Mouse (Mus musculus) myocyte (in vitro differentiated cells): ENCODE measurements around the gene Hspb1. TPM values are rescaled to one million over a fixed set of nuclear protein-coding genes. Genes with fewer than 3 reads are reported as not detected.

Experiments
- H3K27me3 ChIP-seq: one replicate; pipeline ENCODE4 v1.6.1; 2011; ENCODE audit not compliant: control insufficient read depth, insufficient read depth, insufficient read length
- H3K36me3 ChIP-seq: one replicate; pipeline ENCODE4 v1.6.1; 2011; ENCODE audit not compliant: control insufficient read depth, insufficient read depth
- H3K4me2 ChIP-seq: one replicate; pipeline ENCODE4 v1.6.1; 2011; ENCODE audit warnings: low read depth, control low read depth
- H3K4me3 ChIP-seq: one replicate; pipeline ENCODE4 v1.5.1; 2011; ENCODE audit warnings: mild to moderate bottlenecking, control low read depth, moderate library complexity
- H3K79me2 ChIP-seq: one replicate; pipeline ENCODE4 v1.6.1; 2011; ENCODE audit not compliant: control insufficient read depth, insufficient read depth
- H3ac ChIP-seq: one replicate; pipeline ENCODE4 v1.6.1; 2011; ENCODE audit not compliant: control insufficient read depth, insufficient read length
- CEBPB ChIP-seq: IDR thresholded peaks from 2 replicates; pipeline ENCODE4 v1.6.1; 2011; ENCODE audit warnings: mild to moderate bottlenecking, moderate library complexity; ENCODE audit not compliant: poor library complexity, insufficient read depth, severe bottlenecking
- E2F4 ChIP-seq: IDR thresholded peaks from one replicate; pipeline ENCODE4 v1.6.1; 2011; ENCODE audit warnings: mild to moderate bottlenecking, control low read depth, moderate library complexity; ENCODE audit not compliant: insufficient read depth
- MAX ChIP-seq: IDR thresholded peaks from one replicate; pipeline ENCODE4 v1.6.1; 2011; ENCODE audit warnings: low read depth, mild to moderate bottlenecking, control low read depth
- MYOD1 ChIP-seq, 3 experiments: IDR thresholded peaks; one replicate each; pipeline ENCODE4 v1.6.1; 2011; ENCODE audit warnings: control low read depth in 2 of 3, low read depth in 2 of 3, mild to moderate bottlenecking in 2 of 3, moderate library complexity in 1 of 3; ENCODE audit not compliant: insufficient read length in 2 of 3, control insufficient read depth in 1 of 3
- MYOG ChIP-seq, 3 experiments: IDR thresholded peaks; one replicate each; pipeline ENCODE4 v1.6.1; 2011; ENCODE audit warnings: control low read depth in 2 of 3, low read depth in 2 of 3, mild to moderate bottlenecking in 2 of 3; ENCODE audit not compliant: insufficient read length in 2 of 3, control insufficient read depth in 1 of 3, insufficient read depth in 1 of 3
- POLR2A ChIP-seq: IDR thresholded peaks from one replicate; pipeline ENCODE4 v1.6.1; 2011; ENCODE audit warnings: low read depth, mild to moderate bottlenecking, control low read depth, moderate library complexity; ENCODE audit not compliant: insufficient read length
- POLR2AphosphoS2 ChIP-seq: IDR thresholded peaks from one replicate; pipeline ENCODE4 v1.6.1; 2011; ENCODE audit warnings: low read depth, control low read depth; ENCODE audit not compliant: insufficient read length
- REST ChIP-seq: IDR thresholded peaks from one replicate; pipeline ENCODE4 v1.6.1; 2011; ENCODE audit warnings: mild to moderate bottlenecking, control low read depth, moderate library complexity; ENCODE audit not compliant: insufficient read depth, insufficient read length
- SRF ChIP-seq: IDR thresholded peaks from one replicate; pipeline ENCODE4 v1.6.1; 2011; ENCODE audit warnings: low read depth; ENCODE audit not compliant: control insufficient read depth, insufficient read length
- TCF12 ChIP-seq: IDR thresholded peaks from one replicate; pipeline ENCODE4 v1.6.1; 2011; ENCODE audit warnings: mild to moderate bottlenecking, control low read depth; ENCODE audit not compliant: poor library complexity, insufficient read depth, severe bottlenecking
- TCF3 ChIP-seq: IDR thresholded peaks from one replicate; pipeline ENCODE4 v1.6.1; 2011; ENCODE audit warnings: low read depth, control low read depth; ENCODE audit not compliant: insufficient read length
- USF1 ChIP-seq: IDR thresholded peaks from one replicate; pipeline ENCODE4 v1.6.1; 2011; ENCODE audit warnings: low read depth, mild to moderate bottlenecking, control low read depth, moderate library complexity
- polyA plus RNA-seq: library from polyadenylated mRNA; unstranded; fragments of >200 nt; fragmentation: generic; extraction: Trizol; gene quantifications from one replicate; pipeline ENCODE4 v1.2.1, GENCODE M21; 2012; ENCODE audit warnings: missing spikeins

The Hspb1 gene
- polyA plus RNA-seq, 1 experiment = 622 TPM

GRCm38 (mm10) chr5:135917327-135918058 lies 29.8 kb downstream of the Hspb1 start:
- Histone ChIP-seq H3K27me3 (no peaks in the 10 kb centered on the region), H3K36me3 (peaks cover 35% of the 10 kb centered on the region), H3K79me2 (peaks cover 99% of the 10 kb centered on the region), H3ac (no peak overlapping the region), H3K4me3 (no peak overlapping the region), H3K4me2 (no peak overlapping the region)
- TF ChIP-seq MYOG (IDR thresholded peaks at IDR 0.05; ENCODE audit: control insufficient read depth in 1 of 3, insufficient read depth in 1 of 3, insufficient read length in 2 of 3, low read depth in 2 of 3) (peak in 1 of 3 experiments; percentile 53), POLR2A (no peak), POLR2AphosphoS2 (no peak), MYOD1 (IDR thresholded peaks at IDR 0.05; ENCODE audit: control insufficient read depth in 1 of 3, insufficient read length in 2 of 3, low read depth in 2 of 3) (peak in 1 of 3 experiments; percentile 52)

GRCm38 (mm10) chr5:135918059-135918437 lies 30.3 kb downstream of the Hspb1 start:
- peaks cover 38% of the 10 kb centered on the region for H3K36me3 ChIP-seq

GRCm38 (mm10) chr5:135918593-135918992 lies 30.9 kb downstream of the Hspb1 start:
- TF ChIP-seq MYOD1 (IDR thresholded peaks at IDR 0.05; ENCODE audit: control insufficient read depth in 1 of 3, insufficient read length in 2 of 3, low read depth in 2 of 3) (no peak), MAX (no peak), USF1 (no peak), SRF (no peak), E2F4 (no peak), POLR2AphosphoS2 (no peak), CEBPB (no peak)
- Histone ChIP-seq H3K79me2 (peaks cover 99% of the 10 kb centered on the region), H3K27me3 (no peaks in the 10 kb centered on the region), H3K36me3 (peaks cover 38% of the 10 kb centered on the region), H3ac (no peak overlapping the region), H3K4me2 (peak overlapping the region; percentile 8), H3K4me3 (no peak overlapping the region)

More at GRCm38 (mm10) chr5:135918059-135918437, 30.3 kb downstream of the Hspb1 start:
- Histone ChIP-seq H3K79me2 (peaks cover 99% of the 10 kb centered on the region), H3K4me2 (peak overlapping the region; percentile 8), H3K4me3 (no peak overlapping the region), H3K27me3 (no peaks in the 10 kb centered on the region), H3ac (no peak overlapping the region)
- TF ChIP-seq POLR2A (no peak), MYOG (IDR thresholded peaks at IDR 0.05; ENCODE audit: control insufficient read depth in 1 of 3, insufficient read depth in 1 of 3, insufficient read length in 2 of 3, low read depth in 2 of 3) (peak in 2 of 3 experiments; percentile 36 to 80), TCF12 (peak; percentile 21), MAX (no peak), E2F4 (no peak), POLR2AphosphoS2 (peak; percentile 42), TCF3 (peak; percentile 36), MYOD1 (IDR thresholded peaks at IDR 0.05; ENCODE audit: control insufficient read depth in 1 of 3, insufficient read length in 2 of 3, low read depth in 2 of 3) (peak; percentile 35 to 95 (median 80)), CEBPB (no peak), REST (no peak), SRF (no peak), USF1 (no peak)

GRCm38 (mm10) chr5:135919902-135920301 lies 32.2 kb downstream of the Hspb1 start:
- Histone ChIP-seq H3ac (no peak overlapping the region), H3K27me3 (no peaks in the 10 kb centered on the region), H3K36me3 (peaks cover 38% of the 10 kb centered on the region), H3K4me2 (no peak overlapping the region), H3K79me2 (peaks cover 99% of the 10 kb centered on the region), H3K4me3 (no peak overlapping the region)
- TF ChIP-seq REST (no peak), USF1 (no peak), POLR2AphosphoS2 (no peak), TCF3 (no peak), E2F4 (no peak), POLR2A (no peak), MYOD1 (IDR thresholded peaks at IDR 0.05; ENCODE audit: control insufficient read depth in 1 of 3, insufficient read length in 2 of 3, low read depth in 2 of 3) (no peak), SRF (no peak), CEBPB (no peak), TCF12 (no peak), MAX (no peak), MYOG (IDR thresholded peaks at IDR 0.05; ENCODE audit: control insufficient read depth in 1 of 3, insufficient read depth in 1 of 3, insufficient read length in 2 of 3, low read depth in 2 of 3) (no peak)
